Mouse (Mus musculus) limb, embryonic 13.5 days (tissue): ENCODE measurements around the gene Nkx2-5. TPM values are rescaled to one million over a fixed set of nuclear protein-coding genes. Genes with fewer than 3 reads are reported as not detected.

ENCODE experiments used
- ATAC-seq: fragments of 200-750 bp; cut with Nextera tagmentation; 2 replicates; pipeline ENCODE4 v1.8.0; 2017; ENCODE audit warnings: low read depth, moderate number of reproducible peaks, moderate TSS enrichment; ENCODE audit not compliant: low FRiP score
- H3K27ac ChIP-seq: fragments of 300-500 bp; sonication (generic); 2 replicates; pipeline ENCODE4 v1.5.1; 2015; ENCODE audit warnings: inconsistent platforms, mild to moderate bottlenecking, moderate library complexity
- H3K27me3 ChIP-seq: fragments of 300-500 bp; sonication (generic); 2 replicates; pipeline ENCODE4 v1.6.1; 2015; ENCODE audit warnings: mild to moderate bottlenecking, inconsistent platforms
- H3K36me3 ChIP-seq: fragments of 300-500 bp; sonication (generic); 2 replicates; pipeline ENCODE4 v1.6.1; 2015; ENCODE audit warnings: inconsistent platforms, mild to moderate bottlenecking, moderate library complexity
- H3K4me1 ChIP-seq: fragments of 300-500 bp; sonication (generic); 2 replicates; pipeline ENCODE4 v1.6.1; 2015; ENCODE audit warnings: inconsistent platforms
- H3K4me2 ChIP-seq: fragments of 300-500 bp; sonication (generic); replicated peaks from 2 replicates; pipeline ENCODE4 v1.6.1; 2015; ENCODE audit warnings: inconsistent platforms, mild to moderate bottlenecking, moderate library complexity
- H3K4me3 ChIP-seq: fragments of 300-500 bp; sonication (generic); 2 replicates; pipeline ENCODE4 v1.5.1; 2015; ENCODE audit warnings: moderate library complexity, mild to moderate bottlenecking, inconsistent platforms
- H3K9ac ChIP-seq: fragments of 300-500 bp; sonication (generic); 2 replicates; pipeline ENCODE4 v1.6.1; 2015; ENCODE audit warnings: mild to moderate bottlenecking, inconsistent platforms
- H3K9me3 ChIP-seq: fragments of 300-500 bp; sonication (generic); 2 replicates; pipeline ENCODE4 v1.6.1; 2016; ENCODE audit warnings: inconsistent platforms
- WGBS: fragments of 180-500 bp; shearing (Covaris S2); methylation state at CpG from one replicate; pipeline ENCODE4 v1.1.7; 2015; 5-methylcytosine and 5-hydroxymethylcytosine counted together
- polyA plus RNA-seq: library from polyadenylated mRNA; unstranded; fragments of >200 nt; fragmentation: Nextera tagmentation; extraction: Ambion mirVana; gene quantifications from 2 replicates; pipeline ENCODE4 v1.2.1, GENCODE M21; 2015

Nkx2-5 gene
- not detected in 2 replicates for polyA plus RNA-seq

GRCm38 (mm10) chr17:26844909-26845148 is at the start of gene Nkx2-5:
TSS of gene Nkx2-5 (minus strand) at chr17:26845009.
- WGBS = 0% methylated on average over 4 of the region's 5 CpGs
- H3K36me3 ChIP-seq = no peaks in the 10 kb centered on the region
- H3K9ac ChIP-seq = no peak within 1 kb of the TSS
- 0 out of 2 replicates have a peak within 1 kb of the TSS, but pooled peaks have one; percentile 7 for H3K4me3 ChIP-seq
- H3K9me3 ChIP-seq = no peaks in the 10 kb centered on the region
- H3K4me1 ChIP-seq = peaks cover 8% of the 10 kb centered on the region
- no peak within 1 kb of the TSS for H3K27ac ChIP-seq
- 0 out of 2 replicates have a peak within 1 kb of the TSS, but pooled peaks have one; percentile 11 for H3K4me2 ChIP-seq
- no peak for ATAC-seq
- peaks cover 92% of the 10 kb centered on the region for H3K27me3 ChIP-seq

- H3K4me1 ChIP-seq = peaks cover 24% of the 10 kb centered on the region
- no peaks in the 10 kb centered on the region for H3K36me3 ChIP-seq
- no peak overlapping the region for H3K4me3 ChIP-seq
- no peak overlapping the region for H3K9ac ChIP-seq
- WGBS = 67% methylated on average over 6 of the region's 6 CpGs
- peaks cover 8% of the 10 kb centered on the region; the same call in 1 of the 2 replicates for H3K27me3 ChIP-seq
- no peak overlapping the region for H3K4me2 ChIP-seq
- H3K27ac ChIP-seq = no peak overlapping the region; the same call in 1 of the 2 replicates
- ATAC-seq = peak; percentile 60
- H3K9me3 ChIP-seq = no peaks in the 10 kb centered on the region
Measured at GRCm38 (mm10) chr17:26894342-26894741, 49.5 kb upstream of the Nkx2-5 start.

DNA sequence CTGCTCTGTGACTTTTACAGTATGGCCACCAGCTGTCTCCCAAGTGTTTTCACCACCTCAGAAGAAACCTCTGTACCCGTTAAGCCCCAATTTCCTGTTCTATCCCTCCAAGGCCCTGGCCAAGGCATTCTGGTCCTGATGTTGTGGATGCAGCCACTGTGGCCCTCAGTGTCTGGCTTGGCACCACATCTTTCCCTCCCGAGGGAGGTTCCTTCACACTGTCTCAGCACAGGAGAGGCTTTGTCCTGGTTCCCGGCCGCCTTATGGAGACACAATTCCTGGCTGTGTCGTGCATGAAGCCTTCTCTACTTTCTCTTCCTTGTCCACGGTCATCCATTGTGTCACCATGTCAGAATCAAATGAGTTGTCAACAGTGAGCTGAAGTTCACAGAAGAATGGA is 48.7 kb upstream of the Nkx2-5 start:
- peak overlapping the region; percentile 28; the same call in 1 of the 2 replicates for H3K27ac ChIP-seq
- 0 out of 2 replicates have a peak overlapping the region, but pooled peaks have one; percentile 34 for H3K4me2 ChIP-seq
- WGBS = 50% methylated on average over 6 of the region's 6 CpGs
- no peak; the same call in 1 of the 2 replicates for ATAC-seq
- no peaks in the 10 kb centered on the region for H3K9me3 ChIP-seq
- H3K36me3 ChIP-seq = no peaks in the 10 kb centered on the region
- no peak overlapping the region for H3K4me3 ChIP-seq
- peaks cover 24% of the 10 kb centered on the region for H3K4me1 ChIP-seq
- peaks cover 8% of the 10 kb centered on the region; the same call in 1 of the 2 replicates for H3K27me3 ChIP-seq
- no peak overlapping the region for H3K9ac ChIP-seq

- Histone ChIP-seq H3K9ac (peak overlapping the region; percentile 13; the same call in 1 of the 2 replicates), H3K36me3 (no peaks in the 10 kb centered on the region), H3K4me2 (peak overlapping the region; percentile 34), H3K9me3 (no peaks in the 10 kb centered on the region), H3K4me3 (no peak overlapping the region), H3K27me3 (peaks cover 11% of the 10 kb centered on the region), H3K4me1 (peaks cover 24% of the 10 kb centered on the region), H3K27ac (peak overlapping the region; percentile 28; the same call in 1 of the 2 replicates)
- ATAC-seq = no peak
- WGBS = 50% methylated on average over 16 of the region's 16 CpGs
Measured at GRCm38 (mm10) chr17:26892635-26893375, 48.0 kb upstream of the Nkx2-5 start.

GRCm38 (mm10) chr17:26887926-26888325 is 43.1 kb upstream of the Nkx2-5 start:
- ATAC-seq = no peak
- H3K36me3 ChIP-seq = no peaks in the 10 kb centered on the region
- H3K9ac ChIP-seq = peak overlapping the region; percentile 25; the same call in 1 of the 2 replicates
- no peak overlapping the region for H3K4me2 ChIP-seq
- H3K27ac ChIP-seq = no peak overlapping the region
- H3K4me1 ChIP-seq = peaks cover 25% of the 10 kb centered on the region
- WGBS = 21% methylated on average over 3 of the region's 3 CpGs
- H3K27me3 ChIP-seq = peaks cover 29% of the 10 kb centered on the region
- no peaks in the 10 kb centered on the region for H3K9me3 ChIP-seq
- no peak overlapping the region for H3K4me3 ChIP-seq

DNA sequence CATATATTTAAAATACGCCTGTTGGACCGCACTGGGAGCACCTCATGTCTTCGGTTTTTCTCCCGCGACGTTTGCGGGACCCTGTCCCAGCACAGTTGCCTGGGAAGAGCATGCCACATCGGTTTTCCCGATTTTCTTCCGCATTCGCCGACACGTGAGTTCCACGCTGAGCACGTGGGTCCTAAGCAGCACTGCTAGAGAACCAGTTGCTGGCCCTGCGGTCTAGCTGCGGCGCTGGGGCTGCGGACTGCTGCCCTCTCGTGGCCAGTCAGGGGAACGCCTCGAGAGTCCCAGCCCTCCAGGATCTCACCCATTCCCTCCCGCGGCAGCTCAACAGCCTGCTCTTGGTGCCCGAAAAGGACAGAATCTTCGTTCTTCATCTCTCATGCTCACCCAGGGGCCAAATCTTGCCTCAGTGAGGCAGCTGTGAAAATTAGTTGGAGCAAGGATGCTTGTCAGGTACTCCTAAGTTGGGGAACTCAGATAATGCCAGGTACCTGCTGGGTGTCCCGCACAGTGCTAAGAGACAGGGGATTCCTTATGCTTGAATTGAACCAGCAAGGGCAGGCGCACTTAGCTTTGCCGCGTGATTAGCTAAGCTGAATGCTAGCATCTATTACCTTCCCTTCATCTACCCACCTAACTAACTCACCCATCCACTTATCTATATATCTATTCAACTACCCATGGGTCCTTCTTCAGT is 41.4 kb upstream of the Nkx2-5 start:
- H3K36me3 ChIP-seq = no peaks in the 10 kb centered on the region
- peaks cover 19% of the 10 kb centered on the region for H3K4me1 ChIP-seq
- H3K27me3 ChIP-seq = peaks cover 25% of the 10 kb centered on the region
- peak overlapping the region; percentile 75 for H3K4me2 ChIP-seq
- H3K27ac ChIP-seq = no peak overlapping the region
- peak overlapping the region; percentile 48 for H3K4me3 ChIP-seq
- peak; percentile 93 for ATAC-seq
- 8% methylated on average over 30 of the region's 30 CpGs for WGBS
- no peaks in the 10 kb centered on the region for H3K9me3 ChIP-seq
- H3K9ac ChIP-seq = peak overlapping the region; percentile 61

DNA sequence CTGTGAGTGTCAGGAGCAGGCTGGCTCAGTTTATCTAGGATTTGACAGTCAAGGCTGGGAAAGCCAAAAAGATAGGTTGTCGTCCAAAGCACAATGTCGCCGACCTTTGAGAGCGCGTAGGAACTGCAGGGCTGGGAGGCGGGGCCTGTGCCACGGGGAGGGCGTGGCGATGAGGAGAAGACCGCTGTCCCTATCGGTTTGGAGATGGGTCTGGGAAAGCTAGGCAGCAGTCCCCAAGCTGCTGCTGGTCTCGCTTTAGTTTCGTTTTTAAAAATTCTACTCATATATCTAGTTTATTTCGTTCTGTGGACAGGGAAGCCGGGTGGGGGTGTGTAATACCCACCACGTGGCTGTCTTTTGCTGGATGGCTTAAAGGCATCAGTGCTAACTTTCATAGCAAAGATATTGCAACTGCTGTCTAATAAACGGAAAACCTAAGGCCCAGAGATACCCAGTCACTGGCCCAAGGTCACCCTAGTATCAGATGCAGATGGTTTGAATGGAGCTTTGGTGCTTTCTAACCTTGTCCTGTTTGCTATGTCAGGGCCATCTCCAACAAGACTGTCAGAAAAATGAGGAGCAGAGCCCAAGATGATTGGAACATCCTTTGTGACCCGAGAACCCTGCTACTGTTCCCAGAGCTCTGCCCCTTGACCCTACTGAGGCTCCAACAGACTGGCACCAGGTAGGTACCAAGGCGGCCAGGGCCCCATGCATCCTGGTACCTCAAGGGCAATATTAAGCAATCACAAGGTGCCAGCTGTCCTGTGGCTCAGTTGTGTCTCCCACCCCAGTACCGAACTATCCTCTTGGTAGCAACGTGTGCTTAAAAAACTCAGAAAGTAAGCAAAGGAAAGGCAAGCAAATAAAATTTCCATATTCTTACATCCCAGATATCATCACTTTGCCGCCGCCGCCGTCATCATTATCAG is 40.5 kb upstream of the Nkx2-5 start:
- peak overlapping the region; percentile 61 for H3K9ac ChIP-seq
- H3K36me3 ChIP-seq = no peaks in the 10 kb centered on the region
- peaks cover 19% of the 10 kb centered on the region for H3K4me1 ChIP-seq
- H3K27ac ChIP-seq = no peak overlapping the region
- H3K9me3 ChIP-seq = no peaks in the 10 kb centered on the region
- 20% methylated on average over 25 of the region's 25 CpGs for WGBS
- peaks cover 25% of the 10 kb centered on the region for H3K27me3 ChIP-seq
- peak overlapping the region; percentile 48 for H3K4me3 ChIP-seq
- peak; percentile 55 for ATAC-seq
- H3K4me2 ChIP-seq = peak overlapping the region; percentile 75

GRCm38 (mm10) chr17:26883585-26883984 is 38.8 kb upstream of the Nkx2-5 start:
- no peak overlapping the region for H3K27ac ChIP-seq
- no peaks in the 10 kb centered on the region for H3K36me3 ChIP-seq
- H3K4me3 ChIP-seq = no peak overlapping the region
- H3K9ac ChIP-seq = no peak overlapping the region
- peaks cover 19% of the 10 kb centered on the region for H3K4me1 ChIP-seq
- no peak for ATAC-seq
- no peak overlapping the region for H3K4me2 ChIP-seq
- WGBS = 83% methylated on average over 6 of the region's 6 CpGs
- no peaks in the 10 kb centered on the region for H3K9me3 ChIP-seq
- H3K27me3 ChIP-seq = peaks cover 25% of the 10 kb centered on the region

DNA sequence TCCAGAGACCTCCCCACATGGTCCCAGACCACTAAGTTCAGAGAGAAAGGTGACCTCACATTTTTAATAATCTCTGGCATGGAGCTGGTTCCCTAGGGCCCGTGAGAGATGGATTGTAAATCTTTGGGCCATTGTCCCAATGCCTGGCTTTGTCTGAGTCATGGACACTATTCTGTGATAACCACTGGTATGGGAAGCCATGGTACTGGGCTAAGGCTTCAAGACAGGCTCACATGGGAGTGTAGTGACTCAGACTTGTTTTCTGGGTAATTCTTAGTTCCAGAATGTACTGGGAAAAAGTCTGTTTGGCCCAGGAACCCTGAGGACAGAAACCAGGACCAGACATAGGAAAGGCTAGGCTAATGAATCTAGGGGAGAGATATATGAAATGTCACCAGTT is 37.9 kb upstream of the Nkx2-5 start:
- Histone ChIP-seq H3K4me2 (no peak overlapping the region), H3K9ac (no peak overlapping the region), H3K27me3 (peaks cover 21% of the 10 kb centered on the region), H3K9me3 (no peaks in the 10 kb centered on the region), H3K4me3 (no peak overlapping the region), H3K27ac (no peak overlapping the region), H3K4me1 (peaks cover 19% of the 10 kb centered on the region), H3K36me3 (no peaks in the 10 kb centered on the region)
- ATAC-seq = no peak
- WGBS = 62% methylated on average over 1 of the region's 1 CpGs

DNA sequence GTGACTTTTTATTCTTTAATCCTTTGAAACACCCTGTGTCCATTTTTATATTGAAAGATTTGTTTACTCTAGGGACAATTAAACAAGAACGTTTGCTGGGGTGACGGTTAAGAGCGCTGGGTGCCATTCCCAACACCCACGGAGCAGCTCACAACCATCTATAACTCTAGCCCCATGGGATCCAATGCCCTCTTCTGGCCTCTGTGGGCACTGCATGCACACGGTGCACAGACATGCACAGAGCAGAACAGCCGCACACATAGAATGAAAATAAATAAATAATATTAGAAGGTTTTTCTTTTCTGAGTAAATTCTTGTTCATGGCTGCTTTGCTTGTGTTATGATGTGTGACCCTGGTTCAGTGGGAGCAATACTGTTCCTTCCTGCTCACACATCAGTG is 34.4 kb upstream of the Nkx2-5 start:
- H3K9ac ChIP-seq = no peak overlapping the region
- H3K27me3 ChIP-seq = peaks cover 9% of the 10 kb centered on the region
- no peaks in the 10 kb centered on the region for H3K36me3 ChIP-seq
- no peaks in the 10 kb centered on the region for H3K9me3 ChIP-seq
- WGBS = 91% methylated on average over 6 of the region's 6 CpGs
- peaks cover 2% of the 10 kb centered on the region for H3K4me1 ChIP-seq
- H3K27ac ChIP-seq = no peak overlapping the region
- no peak overlapping the region for H3K4me2 ChIP-seq
- no peak overlapping the region for H3K4me3 ChIP-seq
- no peak for ATAC-seq

- H3K9ac ChIP-seq = no peak overlapping the region
- 84% methylated on average over 7 of the region's 7 CpGs for whole genome bisulfite sequencing
- no peaks in the 10 kb centered on the region for H3K27me3 ChIP-seq
- H3K9me3 ChIP-seq = no peaks in the 10 kb centered on the region
- H3K36me3 ChIP-seq = no peaks in the 10 kb centered on the region
- no peak overlapping the region for H3K4me2 ChIP-seq
- ATAC-seq = no peak
- no peak overlapping the region for H3K4me3 ChIP-seq
- H3K4me1 ChIP-seq = no peaks in the 10 kb centered on the region
- no peak overlapping the region for H3K27ac ChIP-seq
Measured at GRCm38 (mm10) chr17:26877927-26878326, 33.1 kb upstream of the Nkx2-5 start.
